Mouse (Mus musculus) heart, embryonic 16.5 days (tissue): ENCODE data around the gene Sfta2. TPM values are rescaled to one million over a fixed set of nuclear protein-coding genes. Genes with fewer than 3 reads are reported as not detected.

Experiments
- ATAC-seq: fragments of 200-750 bp; cut with Nextera tagmentation; replicated peaks from 2 replicates; pipeline ENCODE4 v1.8.0; 2017; ENCODE audit warnings: moderate number of reproducible peaks; ENCODE audit not compliant: insufficient read depth, low FRiP score; ENCODE audit errors: extremely low read depth
- H3K27ac ChIP-seq: fragments of 300-500 bp; sonication (generic); 2 replicates; pipeline ENCODE4 v1.5.1; 2014; ENCODE audit warnings: mild to moderate bottlenecking, low read length, control low read depth, moderate library complexity
- H3K27me3 ChIP-seq: fragments of 300-500 bp; sonication (generic); 2 replicates; pipeline ENCODE4 v1.6.1; 2014; ENCODE audit warnings: low read length, mixed read lengths; ENCODE audit not compliant: control insufficient read depth, insufficient read depth
- H3K36me3 ChIP-seq: fragments of 300-500 bp; sonication (generic); 2 replicates; pipeline ENCODE4 v1.6.1; 2014; ENCODE audit not compliant: control insufficient read depth, insufficient read depth
- H3K4me1 ChIP-seq: fragments of 300-500 bp; sonication (generic); 2 replicates; pipeline ENCODE4 v1.6.1; 2014; ENCODE audit warnings: low read length, mixed read lengths; ENCODE audit not compliant: control insufficient read depth, insufficient read depth
- H3K4me2 ChIP-seq: fragments of 300-500 bp; sonication (generic); 2 replicates; pipeline ENCODE4 v1.6.1; 2014; ENCODE audit warnings: low read depth, mild to moderate bottlenecking, control low read depth, low read length
- H3K4me3 ChIP-seq: fragments of 300-500 bp; sonication (generic); 2 replicates; pipeline ENCODE4 v1.5.1; 2014; ENCODE audit warnings: mild to moderate bottlenecking, control low read depth, low read length
- H3K9ac ChIP-seq: fragments of 300-500 bp; sonication (generic); 2 replicates; pipeline ENCODE4 v1.6.1; 2014; ENCODE audit warnings: low read length, control low read depth
- H3K9me3 ChIP-seq: fragments of 300-500 bp; sonication (generic); replicated peaks from 2 replicates; pipeline ENCODE4 v1.6.1; 2016; ENCODE audit warnings: low read length; ENCODE audit not compliant: control insufficient read depth
- WGBS: fragments of 180-500 bp; shearing (Covaris S2); extraction: QIAGEN DNeasy Blood & Tissue Kit; methylation state at CpG from one replicate; pipeline ENCODE4 v1.1.7; 2014; 5-methylcytosine and 5-hydroxymethylcytosine counted together
- polyA plus RNA-seq: library from polyadenylated mRNA; unstranded; fragments of >200 nt; fragmentation: Nextera tagmentation; extraction: Ambion mirVana; gene quantifications from 2 replicates; pipeline ENCODE4 v1.2.1, GENCODE M21; 2015

Sfta2 gene
- polyA plus RNA-seq, 1 experiment from 2014 or later: 1.1 TPM

GRCm38 (mm10) chr17:35697429-35697758 is 96.0 kb downstream of the Sfta2 start:
- Histone ChIP-seq H3K36me3 (peaks cover 23% of the 10 kb centered on the region), H3K4me1 (peaks cover 33% of the 10 kb centered on the region), H3K4me3 (peak overlapping the region; percentile 34), H3K27ac (peak overlapping the region; percentile 75), H3K9me3 (peaks cover 5% of the 10 kb centered on the region), H3K27me3 (no peaks in the 10 kb centered on the region), H3K4me2 (peak overlapping the region; percentile 66), H3K9ac (peak overlapping the region; percentile 56)
- 13% methylated on average over 1 of the region's 1 CpGs for WGBS
- no peak for ATAC-seq

GRCm38 (mm10) chr17:35697759-35698500 is 96.6 kb downstream of the Sfta2 start:
- Histone ChIP-seq H3K4me1 (peaks cover 37% of the 10 kb centered on the region), H3K36me3 (peaks cover 19% of the 10 kb centered on the region), H3K4me3 (peak overlapping the region; percentile 34), H3K4me2 (peak overlapping the region; percentile 66), H3K27ac (peak overlapping the region; percentile 75), H3K9ac (peak overlapping the region; percentile 56), H3K27me3 (no peaks in the 10 kb centered on the region), H3K9me3 (peaks cover 5% of the 10 kb centered on the region)
- peak; percentile 20; the same call in 1 of the 2 replicates for ATAC-seq
- 5% methylated on average over 16 of the region's 16 CpGs for WGBS

DNA sequence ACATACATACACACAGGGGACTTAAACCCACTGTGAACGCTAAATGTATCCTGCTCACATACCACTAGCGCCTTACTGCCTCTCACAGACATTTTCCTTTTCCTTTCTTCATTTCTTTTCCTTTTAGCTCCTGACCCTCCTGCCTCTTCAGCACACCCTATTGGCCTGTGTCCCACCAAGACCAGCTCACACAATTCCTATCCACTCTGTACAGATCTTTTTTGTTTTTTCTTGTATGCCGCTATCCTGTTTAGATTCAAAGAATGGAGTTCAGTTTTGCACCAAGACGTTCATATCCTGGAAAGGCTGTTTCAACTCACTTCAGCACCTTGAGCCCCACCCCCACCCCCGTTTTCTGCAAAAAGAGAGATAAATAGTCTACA is 97.1 kb downstream of the Sfta2 start:
- peak overlapping the region; percentile 56 for H3K9ac ChIP-seq
- peaks cover 5% of the 10 kb centered on the region for H3K9me3 ChIP-seq
- H3K36me3 ChIP-seq: peaks cover 13% of the 10 kb centered on the region
- peaks cover 40% of the 10 kb centered on the region for H3K4me1 ChIP-seq
- H3K27me3 ChIP-seq: no peaks in the 10 kb centered on the region
- WGBS: 23% methylated on average over 5 of the region's 5 CpGs
- H3K4me2 ChIP-seq: peak overlapping the region; percentile 66
- peak overlapping the region; percentile 34 for H3K4me3 ChIP-seq
- H3K27ac ChIP-seq: peak overlapping the region; percentile 75
- no peak for ATAC-seq

- H3K4me3 ChIP-seq: peak overlapping the region; percentile 87
- peak overlapping the region; percentile 82 for H3K4me2 ChIP-seq
- H3K9ac ChIP-seq: peak overlapping the region; percentile 93
- H3K36me3 ChIP-seq: peaks cover 10% of the 10 kb centered on the region
- WGBS: 2% methylated on average over 19 of the region's 19 CpGs
- peaks cover 54% of the 10 kb centered on the region for H3K4me1 ChIP-seq
- peaks cover 5% of the 10 kb centered on the region for H3K9me3 ChIP-seq
- peak overlapping the region; percentile 99 for H3K27ac ChIP-seq
- ATAC-seq: peak; percentile 21
- H3K27me3 ChIP-seq: no peaks in the 10 kb centered on the region
These were observed 98.6 kb downstream of the Sfta2 start for GRCm38 (mm10) chr17:35699919-35700318.

Other genes starting within 250 kb of the Sfta2 start
- gene H2-Q4, start 221.9 kb upstream of the Sfta2 start, polyA plus RNA-seq: 3.2 and 4.1 TPM in 2 replicates
- 1.1 and 2.8 TPM in 2 replicates for gene H2-Q6, start 176.7 kb upstream of the Sfta2 start, polyA plus RNA-seq
- 3.7 and 5.9 TPM in 2 replicates for gene H2-Q7, start 162.4 kb upstream of the Sfta2 start, polyA plus RNA-seq
- 0.55 and 0.58 TPM in 2 replicates for gene H2-Q10, start 131.5 kb upstream of the Sfta2 start, polyA plus RNA-seq
- not detected in 2 replicates for gene Pou5f1, start 95.5 kb upstream of the Sfta2 start, polyA plus RNA-seq
- 59.5 and 60.3 TPM in 2 replicates for gene Tcf19, start 84.7 kb upstream of the Sfta2 start, polyA plus RNA-seq
- 15.7 and 15.9 TPM in 2 replicates for gene Cchcr1, start 84.4 kb upstream of the Sfta2 start, polyA plus RNA-seq
- gene Psors1c2, start 68.3 kb upstream of the Sfta2 start, polyA plus RNA-seq: 1.6 and 1.9 TPM in 2 replicates
- gene Cdsn, start 49.4 kb upstream of the Sfta2 start, polyA plus RNA-seq: 0.46 and 0.49 TPM in 2 replicates
- 0.11 and 0.14 TPM in 2 replicates for gene 2300002M23Rik, start 34.1 kb upstream of the Sfta2 start, polyA plus RNA-seq
- not detected in 2 replicates for gene Gm9573, start 25.1 kb downstream of the Sfta2 start, polyA plus RNA-seq
- 0.29 and 0.42 TPM in 2 replicates for gene Mucl3, start 42.1 kb downstream of the Sfta2 start, polyA plus RNA-seq
- 12.8 and 17.1 TPM in 2 replicates for gene Vars2, start 66.0 kb downstream of the Sfta2 start, polyA plus RNA-seq
- 29.6 and 30.8 TPM in 2 replicates for gene Gtf2h4, start 72.2 kb downstream of the Sfta2 start, polyA plus RNA-seq
- 110 and 129 TPM in 2 replicates for gene Ddr1, start 103.1 kb downstream of the Sfta2 start, polyA plus RNA-seq
- gene Ier3, start 220.1 kb downstream of the Sfta2 start, polyA plus RNA-seq: 60.9 and 62.6 TPM in 2 replicates
- gene Flot1, start 221.7 kb downstream of the Sfta2 start, polyA plus RNA-seq: 119 and 134 TPM in 2 replicates
- gene Tubb5, start 236.8 kb downstream of the Sfta2 start, polyA plus RNA-seq: 634 and 654 TPM in 2 replicates
- gene Mdc1, start 240.0 kb downstream of the Sfta2 start, polyA plus RNA-seq: 14.7 and 15.0 TPM in 2 replicates